ENCODE assay signal across 16 mouse cellular contexts in genomic region chr13:109427541-109427940, GRCm38 (mm10).
"Had no signal": no experiment of that assay in that cellular context is flagged by ENCODE, and none has a peak within 500 bp of the region (broad histone marks: within the 10 kb centered on the region; RNA-seq: fewer than 3 reads in every experiment).

No protein-coding gene starts in this region.

- H3K27ac ChIP-seq: lung, embryonic 15.5 days; macrophage; midbrain, embryonic 13.5 days; midbrain, embryonic 15.5 days; neural tube, embryonic 12.5 days had no signal

- DNase-seq: liver, postnatal 0 days; lung, adult 2 months; lung, postnatal 14 days; lung, postnatal 36 days; right cerebral cortex, postnatal 14 days; spleen, adult 18-20 months; thymus, adult 18-20 months; thymus, postnatal 25 days; thymus, postnatal 4 days had no signal

- H3K27me3 ChIP-seq: lung, embryonic 15.5 days; megakaryocyte, embryonic 14.5 days; midbrain, embryonic 13.5 days; midbrain, embryonic 15.5 days; neural tube, embryonic 12.5 days had no signal

- H3K36me3 ChIP-seq: lung, embryonic 15.5 days; midbrain, embryonic 13.5 days; midbrain, embryonic 15.5 days; neural tube, embryonic 12.5 days had no signal

- ATAC-seq: liver, postnatal 0 days; lung, postnatal 0 days; midbrain, embryonic 13.5 days; midbrain, embryonic 15.5 days had no signal

- H3K4me1 ChIP-seq: megakaryocyte, embryonic 14.5 days; midbrain, embryonic 13.5 days; midbrain, embryonic 15.5 days; neural tube, embryonic 12.5 days had no signal

- H3K9me3 ChIP-seq: lung, embryonic 15.5 days; megakaryocyte, embryonic 14.5 days; midbrain, embryonic 13.5 days; midbrain, embryonic 15.5 days; neural tube, embryonic 12.5 days had no signal

- H3K4me2 ChIP-seq: lung, embryonic 15.5 days; midbrain, embryonic 13.5 days; midbrain, embryonic 15.5 days; neural tube, embryonic 12.5 days had no signal

- H3K4me3 ChIP-seq: lung, embryonic 15.5 days; megakaryocyte, embryonic 14.5 days; midbrain, embryonic 13.5 days; midbrain, embryonic 15.5 days; neural tube, embryonic 12.5 days had no signal

- H3K9ac ChIP-seq: liver, postnatal 0 days; lung, embryonic 15.5 days; midbrain, embryonic 13.5 days; midbrain, embryonic 15.5 days; neural tube, embryonic 12.5 days had no signal
